Comparison of ENCODE assay signal across 9 mouse cellular contexts in genomic region chr11:115808696-115809310, GRCm38 (mm10). TPM values are rescaled to one million over a fixed set of nuclear protein-coding genes. Genes with fewer than 3 reads are reported as not detected.
DNase-seq lines count a peak whose midpoint lies in the region; ATAC-seq and TF ChIP-seq lines count a peak whose summit lies in the region.
"Had no signal": no experiment of that assay in that cellular context is flagged by ENCODE, and none has a peak within 500 bp of the region (broad histone marks: within the 10 kb centered on the region; RNA-seq: fewer than 3 reads in every experiment).

No protein-coding gene starts in this region.

- H3K9ac ChIP-seq in forebrain, postnatal 0 days, result no peak overlapping the region
- H3K9ac ChIP-seq in kidney, embryonic 16.5 days (replicated peaks; ENCODE audit: low read length), result peak overlapping the region; percentile 91; the same call in 1 of the 2 replicates

- H3K4me2 ChIP-seq in forebrain, postnatal 0 days (ENCODE audit: low read depth), result peak overlapping the region; percentile 24
- H3K4me2 ChIP-seq in kidney, embryonic 16.5 days (replicated peaks; ENCODE audit: low read depth, low read length), result peak overlapping the region; percentile 75

- peaks cover 5% of the 10 kb centered on the region; the same call in 1 of the 2 replicates for H3K36me3 ChIP-seq in forebrain, postnatal 0 days (ENCODE audit: insufficient read depth)
- peaks cover 41% of the 10 kb centered on the region for H3K36me3 ChIP-seq in kidney, embryonic 16.5 days (ENCODE audit: insufficient read depth, low read length)
- no peaks in the 10 kb centered on the region for H3K36me3 ChIP-seq in thymus, adult 2 months (ENCODE audit: control insufficient read depth, insufficient read depth, low read length)

- ATAC-seq in forebrain, postnatal 0 days, result peak; percentile 33
- no peak; the same call in 1 of the 2 replicates for ATAC-seq in kidney, embryonic 16.5 days (ENCODE audit: low FRiP score, low TSS enrichment)
- ATAC-seq: Patski had no signal

- no peak for DNase-seq in left cerebral cortex, adult 2 months (ENCODE audit: extremely low spot score in 1 of 2, low spot score in 2 of 2)
- no peak for DNase-seq in left cerebral cortex, adult 11 months (ENCODE audit: low spot score)
- DNase-seq in forebrain, postnatal 0 days, result peak; percentile 41
- DNase-seq in lung, postnatal 14 days, result peak; percentile 65
- DNase-seq in Muller cell, postnatal 12 days (ENCODE audit: inconsistent ontology term), result no peak
- no peak for DNase-seq in thymus, adult 18-20 months
- DNase-seq in thymus, adult 2 months, result no peak

- intact Hi-C loops in left cerebral cortex, adult 2 months (cut with DNase I), result no loop called here

- H3K4me3 ChIP-seq in left cerebral cortex, adult 2 months, result no peak overlapping the region
- no peak overlapping the region for H3K4me3 ChIP-seq in forebrain, postnatal 0 days (ENCODE audit: low read depth, low read length)
- 0 out of 2 replicates have a peak overlapping the region, but pooled peaks have one; percentile 3 for H3K4me3 ChIP-seq in kidney, embryonic 16.5 days (ENCODE audit: low read length)
- no peak overlapping the region for H3K4me3 ChIP-seq in thymus, adult 2 months (ENCODE audit: control insufficient read depth, insufficient read depth, low read length)

- H3K27me3 ChIP-seq in forebrain, postnatal 0 days (ENCODE audit: insufficient read depth, low read length), result no peaks in the 10 kb centered on the region
- H3K27me3 ChIP-seq in kidney, embryonic 16.5 days (ENCODE audit: insufficient read depth, low read length), result no peaks in the 10 kb centered on the region
- no peaks in the 10 kb centered on the region for H3K27me3 ChIP-seq in thymus, adult 2 months (ENCODE audit: control insufficient read depth, insufficient read depth, low read length)
- H3K27me3 ChIP-seq: Patski had no signal

- no peak for TF ChIP-seq POLR2A in thymus, adult 2 months (IDR thresholded peaks at IDR 0.05; ENCODE audit: control insufficient read depth, extremely low read depth, insufficient read depth, low read length, poor library complexity)

- H3K27ac ChIP-seq in left cerebral cortex, adult 2 months, result peak overlapping the region; percentile 71
- peak overlapping the region; percentile 54 for H3K27ac ChIP-seq in forebrain, postnatal 0 days (ENCODE audit: low read depth, low read length)
- H3K27ac ChIP-seq in kidney, embryonic 16.5 days (ENCODE audit: low read length), result peak overlapping the region; percentile 75
- no peak overlapping the region for H3K27ac ChIP-seq in thymus, adult 2 months (ENCODE audit: control insufficient read depth, insufficient read depth, low read length)

- H3K9me3 ChIP-seq in forebrain, postnatal 0 days (ENCODE audit: low read length), result no peaks in the 10 kb centered on the region
- H3K9me3 ChIP-seq in kidney, embryonic 16.5 days (ENCODE audit: low read length), result no peaks in the 10 kb centered on the region

- TF ChIP-seq CTCF in left cerebral cortex, adult 2 months (IDR thresholded peaks at IDR 0.05), result no peak
- TF ChIP-seq CTCF in forebrain, postnatal 0 days (IDR thresholded peaks at IDR 0.05; ENCODE audit: low read depth), result no peak
- no peak for TF ChIP-seq CTCF in thymus, adult 2 months (IDR thresholded peaks at IDR 0.05; ENCODE audit: borderline replicate concordance, control insufficient read depth, extremely low read depth, insufficient read depth, low read length, poor library complexity)

- 0 out of 2 replicates have a peak, but pooled peaks cover 8% of the 10 kb centered on the region for H3K4me1 ChIP-seq in forebrain, postnatal 0 days (ENCODE audit: insufficient read depth)
- peaks cover 53% of the 10 kb centered on the region for H3K4me1 ChIP-seq in kidney, embryonic 16.5 days (ENCODE audit: insufficient read depth, low read length)
- peaks cover 16% of the 10 kb centered on the region for H3K4me1 ChIP-seq in thymus, adult 2 months (replicated peaks; ENCODE audit: control insufficient read depth, insufficient read depth, low read length)

- 18% methylated on average over 10 of the region's 10 CpGs for WGBS in forebrain, postnatal 0 days
- 35% methylated on average over 10 of the region's 10 CpGs for WGBS in kidney, embryonic 16.5 days
- WGBS in thymus, adult 2 months, result 51% methylated on average over 10 of the region's 10 CpGs

RNA-seq across cellular contexts. Expression of gene Caskin2, which starts 4.6 kb away (rescaled TPM):
- total RNA-seq in left cerebral cortex, adult 2 months (2021), result 10 to 100 TPM; 18.1 to 18.8 TPM
- 14.5 and 14.7 TPM in 2 replicates for total RNA-seq in forebrain, postnatal 0 days (2014; rRNA removed)
- 4.5 and 6.1 TPM in 2 replicates for polyA plus RNA-seq in forebrain, postnatal 0 days (2015; fragmentation: Nextera tagmentation; extraction: Ambion mirVana)
- polyA plus RNA-seq in kidney, embryonic 16.5 days (2015; fragmentation: Nextera tagmentation; extraction: Ambion mirVana), result 21.5 and 23.6 TPM in 2 replicates
- polyA plus RNA-seq in thymus, adult 2 months (2012; rRNA removed), result 13.7 and 15.4 TPM in 2 replicates

RNA-seq across cellular contexts. Expression of gene Tsen54, which starts 5.7 kb away (rescaled TPM):
- total RNA-seq in left cerebral cortex, adult 2 months (2021), result 10 to 100 TPM; 12.4 to 14.2 TPM
- total RNA-seq in forebrain, postnatal 0 days (2014; rRNA removed), result 23.5 and 25.5 TPM in 2 replicates
- 16.8 and 18.1 TPM in 2 replicates for polyA plus RNA-seq in forebrain, postnatal 0 days (2015; fragmentation: Nextera tagmentation; extraction: Ambion mirVana)
- 48.1 and 50.2 TPM in 2 replicates for polyA plus RNA-seq in kidney, embryonic 16.5 days (2015; fragmentation: Nextera tagmentation; extraction: Ambion mirVana)
- polyA plus RNA-seq in thymus, adult 2 months (2012; rRNA removed), result 31.6 and 34.3 TPM in 2 replicates

RNA-seq across cellular contexts. Expression of gene Llgl2, which starts 15.0 kb away (rescaled TPM):
- total RNA-seq in left cerebral cortex, adult 2 months (2021), result 1 to 10 TPM; 2.3 to 3.6 TPM
- total RNA-seq in forebrain, postnatal 0 days (2014; rRNA removed), result 2.7 and 4.0 TPM in 2 replicates
- polyA plus RNA-seq in forebrain, postnatal 0 days (2015; fragmentation: Nextera tagmentation; extraction: Ambion mirVana), result 0.72 and 1.1 TPM in 2 replicates
- polyA plus RNA-seq in kidney, embryonic 16.5 days (2015; fragmentation: Nextera tagmentation; extraction: Ambion mirVana), result 58.3 and 64.5 TPM in 2 replicates
- 54.5 and 68.6 TPM in 2 replicates for polyA plus RNA-seq in thymus, adult 2 months (2012; rRNA removed)

RNA-seq across cellular contexts. Expression of gene Tmem94, which starts 43.6 kb away (rescaled TPM):
- 10 to 100 TPM; 62.3 to 62.7 TPM for total RNA-seq in left cerebral cortex, adult 2 months (2021)
- total RNA-seq in forebrain, postnatal 0 days (2014; rRNA removed), result 16.7 and 19.3 TPM in 2 replicates
- 12.1 and 14.9 TPM in 2 replicates for polyA plus RNA-seq in forebrain, postnatal 0 days (2015; fragmentation: Nextera tagmentation; extraction: Ambion mirVana)
- 33.4 and 34.5 TPM in 2 replicates for polyA plus RNA-seq in kidney, embryonic 16.5 days (2015; fragmentation: Nextera tagmentation; extraction: Ambion mirVana)
- polyA plus RNA-seq in thymus, adult 2 months (2012; rRNA removed), result 84.7 and 91.9 TPM in 2 replicates

RNA-seq across cellular contexts. Expression of gene Myo15b, which starts 49.4 kb away (rescaled TPM):
- total RNA-seq in left cerebral cortex, adult 2 months (2021), result under 1 TPM; 0.36 to 0.79 TPM
- not detected in 2 replicates for total RNA-seq in forebrain, postnatal 0 days (2014; rRNA removed)
- 0.01 TPM in 1 of 2 replicates, not detected in the other for polyA plus RNA-seq in forebrain, postnatal 0 days (2015; fragmentation: Nextera tagmentation; extraction: Ambion mirVana)
- 12.6 and 14.2 TPM in 2 replicates for polyA plus RNA-seq in kidney, embryonic 16.5 days (2015; fragmentation: Nextera tagmentation; extraction: Ambion mirVana)
- 5.4 and 6.1 TPM in 2 replicates for polyA plus RNA-seq in thymus, adult 2 months (2012; rRNA removed)

Comparison
In these comparisons a context has a peak if more than half of its experiments do, and no peak if none do; other contexts are left out.
1. DNase-seq: peak in forebrain, postnatal 0 days (single experiment) and lung, postnatal 14 days (single experiment); none in left cerebral cortex, adult 2 months (0 of 2), left cerebral cortex, adult 11 months (single experiment), Muller cell, postnatal 12 days (single experiment), thymus, adult 18-20 months (0 of 2) and thymus, adult 2 months (single experiment).
2. RNA of gene Llgl2, which starts 15.0 kb away (polyA plus RNA-seq): 54.5 to 68.6 TPM in thymus, adult 2 months and 58.3 to 64.5 TPM in kidney, embryonic 16.5 days; 0.72 to 1.1 TPM in forebrain, postnatal 0 days; every median in the first group is over 10 times any median in the second.